Mouse (Mus musculus) spleen, adult 2 months (tissue): ENCODE data around the gene Mdp1.

Experiments
- CTCF ChIP-seq: fragments of 200-500 bp; IDR thresholded peaks from 2 replicates; pipeline ENCODE4 v1.5.1; 2011; ENCODE audit warnings: mild to moderate bottlenecking, inconsistent platforms; ENCODE audit not compliant: insufficient read depth, insufficient read length, insufficient replicate concordance; ENCODE audit errors: extremely low read depth
- POLR2A ChIP-seq: fragments of 200-500 bp; IDR thresholded peaks from 2 replicates; pipeline ENCODE4 v1.6.1; 2011; ENCODE audit warnings: low read depth, low read length, inconsistent platforms

DNA sequence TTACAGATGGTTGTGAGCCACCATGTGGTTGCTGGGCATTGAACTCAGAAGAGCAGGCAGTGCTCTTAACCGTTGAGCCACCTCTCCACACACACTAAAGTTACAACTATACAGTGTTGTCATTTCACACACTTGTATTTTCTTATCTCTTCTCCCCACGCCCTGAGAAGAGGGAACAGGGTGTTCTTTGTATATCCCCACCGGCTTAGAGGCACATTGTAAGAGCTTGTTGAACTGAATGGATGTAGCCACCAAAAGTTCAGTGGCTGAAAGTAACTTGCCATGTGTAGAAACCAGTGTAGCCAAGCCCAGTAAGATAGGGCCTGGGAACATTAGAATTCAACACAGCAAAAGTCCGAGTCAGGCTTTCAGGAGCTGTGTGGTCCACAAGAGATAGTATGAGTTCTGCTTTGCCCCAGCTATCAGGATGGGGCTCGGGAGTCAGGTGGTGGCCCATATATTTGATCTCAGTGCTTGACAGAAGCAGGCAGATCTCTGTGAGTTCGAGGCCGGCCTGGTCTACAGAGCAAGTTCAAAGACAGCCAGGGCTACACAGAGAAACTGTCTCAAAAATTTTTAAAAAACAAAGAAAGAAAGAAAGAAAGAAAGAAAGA lies 45.6 kb downstream of the Mdp1 start:
- TF ChIP-seq CTCF (no peak), POLR2A (no peak)
